Mouse (Mus musculus) adrenal gland, postnatal 10 days (tissue): ENCODE data around the gene Ttyh3. TPM values are rescaled to one million over a fixed set of nuclear protein-coding genes. Genes with fewer than 3 reads are reported as not detected.

Experiments used
- DNase-seq: peaks from one replicate; pipeline ENCODE4 v3.0.0; 2021; ENCODE audit warnings: mixed read lengths
- total RNA-seq, 2 experiments: library from RNA; stranded (reverse); gene quantifications; 2 replicates each; pipeline ENCODE4 v1.2.3; 2021

Gene Ttyh3
- total RNA-seq, 2 experiments from 2014 or later: 79.8 to 108 TPM

DNA sequence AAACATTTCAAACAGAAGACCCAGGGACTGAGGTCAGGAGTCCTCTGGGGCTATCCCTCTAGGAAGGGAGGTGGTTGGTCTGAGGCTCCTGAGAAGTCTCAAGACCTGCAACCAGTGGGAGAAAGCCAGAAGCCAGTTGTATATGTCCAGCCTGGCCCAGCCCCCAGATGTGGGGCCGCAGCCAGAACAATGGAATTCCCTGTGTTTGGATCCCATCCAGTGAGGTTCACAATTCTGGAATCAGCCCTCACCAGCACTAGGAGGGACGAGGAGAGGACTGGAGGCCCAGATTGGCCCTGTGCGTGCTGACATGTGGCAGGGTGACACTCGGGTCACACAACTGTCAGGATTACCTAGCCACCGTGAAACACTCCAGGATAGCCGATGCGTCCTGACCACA is 3.8 kb upstream of the Ttyh3 start:
- peak; percentile 44 for DNase-seq

DNA sequence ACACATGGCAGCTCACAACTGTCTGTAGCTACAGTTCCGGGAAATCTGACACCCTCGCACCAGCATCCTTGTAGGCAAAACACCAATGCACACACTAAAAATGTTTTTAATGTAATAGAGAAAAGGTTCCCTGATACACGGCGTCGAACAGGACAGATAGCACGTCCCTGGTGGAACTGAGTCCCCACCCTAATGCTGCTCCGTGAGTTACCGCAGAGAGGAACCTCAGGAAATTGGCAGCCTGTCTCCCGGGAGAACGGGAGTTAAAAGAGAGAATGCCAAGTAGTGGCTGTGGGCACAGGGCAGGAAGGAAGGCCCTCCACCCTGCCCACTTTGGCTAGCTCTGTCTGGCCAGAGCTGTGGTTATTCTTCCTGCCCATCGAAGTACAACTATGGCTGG is 2.4 kb upstream of the Ttyh3 start:
- DNase-seq: no peak

DNA sequence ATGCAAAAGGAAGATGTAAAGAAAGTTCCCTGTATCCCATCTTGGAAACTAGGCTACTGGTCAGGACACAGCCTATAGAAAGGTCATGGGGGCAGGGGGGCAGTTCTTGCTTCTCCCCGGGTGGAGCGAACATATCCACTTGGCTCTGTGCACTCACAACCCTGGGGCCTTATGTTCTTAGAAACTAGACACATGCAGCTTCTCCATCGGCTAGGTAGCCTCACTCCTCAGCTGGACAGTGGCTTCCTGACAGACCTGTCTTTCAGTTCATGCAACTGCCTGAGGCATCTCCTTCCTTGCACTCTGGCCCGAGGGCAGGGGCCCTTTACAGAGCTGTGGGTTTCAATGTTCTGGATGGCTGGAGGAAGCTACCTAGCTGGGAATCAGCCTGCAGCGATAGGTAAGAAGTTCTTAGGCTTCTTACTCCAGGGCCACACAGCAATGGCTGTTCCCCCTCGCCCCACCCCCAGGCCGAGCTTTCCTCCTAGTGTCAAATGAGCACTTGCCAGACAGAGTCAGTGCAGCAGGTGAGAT is 1.1 kb upstream of the Ttyh3 start:
- no peak for DNase-seq

DNA sequence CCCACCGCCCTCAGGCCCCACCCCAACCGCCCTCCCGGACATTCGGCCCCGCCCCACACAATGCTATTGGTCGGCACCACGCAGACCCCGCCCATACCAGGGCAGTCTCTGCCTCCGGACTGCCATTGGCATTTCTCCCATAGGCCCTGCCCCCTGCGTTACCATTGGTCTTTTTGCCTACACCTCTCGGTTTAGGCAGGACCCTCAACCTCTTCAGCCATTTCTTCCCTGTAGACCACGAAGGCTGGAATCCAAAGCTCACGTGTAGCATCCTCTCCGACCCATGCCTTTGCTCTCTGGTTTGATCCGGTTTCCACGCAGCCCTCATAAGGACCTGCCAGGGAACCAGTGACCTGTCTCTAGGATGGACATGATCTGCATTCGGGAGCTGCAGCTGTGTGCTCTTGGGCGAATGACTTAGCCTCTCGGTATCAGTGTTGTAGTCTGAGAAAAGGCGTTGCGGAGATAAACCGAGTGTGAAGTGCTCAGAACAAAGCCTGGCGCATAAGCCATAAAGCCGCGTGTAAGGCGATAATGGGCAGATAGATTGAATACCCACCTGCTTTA is 353 bp upstream of the Ttyh3 start:
- peak; percentile 99 for DNase-seq

DNA sequence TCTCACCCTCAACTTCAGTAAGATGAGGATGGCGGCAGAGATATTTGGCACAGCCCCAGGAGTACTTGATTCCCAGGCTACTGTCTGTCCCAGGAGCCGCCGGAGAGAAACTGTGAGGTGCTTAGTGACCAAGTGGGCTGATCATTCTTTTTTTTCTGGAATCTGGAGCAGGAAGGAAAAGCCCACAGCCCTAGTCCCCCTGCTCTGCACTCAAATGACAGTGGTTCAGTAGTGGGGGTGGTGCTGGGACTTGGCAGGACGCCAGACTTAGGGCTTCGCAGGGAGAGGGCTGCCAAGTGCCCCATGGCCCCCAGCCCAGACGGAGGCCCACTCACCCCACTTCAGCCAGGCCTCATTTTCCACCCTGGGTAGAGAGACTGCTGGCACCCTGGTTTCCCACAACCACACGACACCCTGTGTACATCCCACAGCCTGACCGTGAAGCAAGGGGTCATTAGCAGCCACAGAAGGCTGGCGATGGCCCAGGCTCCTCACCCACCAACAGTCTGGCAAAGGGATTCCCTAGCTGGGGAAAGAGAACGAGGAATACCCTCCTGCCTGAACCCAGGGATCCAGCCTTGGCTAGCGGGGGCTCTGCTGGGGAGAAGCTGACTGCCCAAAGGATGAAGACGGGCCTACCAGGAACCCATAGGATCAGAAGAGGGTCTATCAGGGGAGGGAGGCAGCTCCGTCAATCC is 861 bp downstream of the Ttyh3 start:
- DNase-seq: peak; percentile 66

DNA sequence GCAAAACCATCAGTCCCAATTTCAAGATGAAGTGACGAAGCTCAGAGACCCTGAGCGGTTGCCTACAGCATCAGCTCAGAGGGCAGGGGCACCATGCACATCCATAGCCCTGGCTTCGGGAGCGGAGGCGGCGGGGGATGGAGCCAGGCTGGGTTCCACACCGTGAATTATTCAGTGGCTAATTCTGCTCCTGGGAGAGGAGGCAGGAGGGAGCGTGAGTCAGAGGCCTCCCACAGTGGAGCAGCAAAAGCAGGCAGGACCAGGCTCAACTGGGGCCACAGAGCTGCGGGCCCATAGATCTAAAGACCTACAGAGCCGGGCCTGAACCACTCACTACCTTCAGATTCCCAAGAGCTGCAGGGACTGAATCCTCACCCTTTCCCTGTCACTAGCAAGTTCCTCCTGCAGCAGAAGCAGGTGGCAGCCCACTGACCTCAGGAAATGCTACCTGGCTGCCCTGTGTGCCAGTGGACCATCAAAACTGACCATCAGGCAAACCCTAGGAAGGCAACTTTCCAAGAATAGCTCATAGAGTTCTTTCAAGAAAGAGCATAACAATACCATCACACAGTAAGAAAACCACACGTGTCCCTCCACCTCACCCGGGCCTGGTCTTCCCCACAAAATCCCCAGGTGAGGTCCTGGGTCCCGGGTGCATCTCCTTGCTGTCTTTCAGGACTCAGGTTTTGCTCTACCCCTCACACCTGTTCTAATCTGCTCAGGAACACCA is 1.6 kb downstream of the Ttyh3 start:
- DNase-seq: peak; percentile 44

DNA sequence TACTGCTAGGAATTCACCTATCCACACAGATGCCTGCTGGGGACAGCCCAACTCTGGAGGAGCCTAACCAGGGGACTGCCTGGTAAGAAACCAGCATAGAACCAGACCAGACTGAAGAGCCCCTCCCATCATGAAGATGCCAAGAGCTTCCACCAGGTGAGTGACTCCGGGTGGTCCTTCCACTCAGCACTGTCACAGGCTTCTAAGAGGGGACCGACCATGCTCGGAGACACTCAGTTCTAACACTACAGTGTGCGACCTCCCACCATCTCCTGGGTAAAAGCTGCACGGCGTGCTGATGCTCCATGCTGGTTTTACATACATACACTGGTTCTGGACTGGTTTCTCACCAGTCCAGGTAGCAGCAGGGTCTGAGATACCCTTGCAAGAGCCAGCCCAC is 2.7 kb downstream of the Ttyh3 start:
- no peak for DNase-seq

DNA sequence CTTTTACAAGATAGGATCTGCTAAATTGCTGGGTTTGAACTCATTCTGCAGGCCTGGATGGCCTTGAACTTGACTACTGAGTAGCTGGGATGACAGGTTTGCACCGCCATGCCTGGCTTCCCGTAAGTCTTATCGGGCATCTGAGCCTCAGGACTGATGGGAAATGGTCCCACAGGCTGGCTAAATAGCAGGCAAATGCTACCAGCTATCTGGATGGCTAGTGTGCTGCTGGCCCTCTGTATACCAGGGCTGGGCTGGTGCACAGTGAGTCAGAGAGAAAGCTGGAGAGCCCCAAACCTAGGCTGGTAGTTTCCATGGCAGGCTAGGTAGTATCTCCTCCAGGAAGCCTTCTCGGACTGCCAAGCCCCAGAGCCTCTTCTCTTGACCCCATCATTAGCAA is 3.4 kb downstream of the Ttyh3 start:
- no peak for DNase-seq

DNA sequence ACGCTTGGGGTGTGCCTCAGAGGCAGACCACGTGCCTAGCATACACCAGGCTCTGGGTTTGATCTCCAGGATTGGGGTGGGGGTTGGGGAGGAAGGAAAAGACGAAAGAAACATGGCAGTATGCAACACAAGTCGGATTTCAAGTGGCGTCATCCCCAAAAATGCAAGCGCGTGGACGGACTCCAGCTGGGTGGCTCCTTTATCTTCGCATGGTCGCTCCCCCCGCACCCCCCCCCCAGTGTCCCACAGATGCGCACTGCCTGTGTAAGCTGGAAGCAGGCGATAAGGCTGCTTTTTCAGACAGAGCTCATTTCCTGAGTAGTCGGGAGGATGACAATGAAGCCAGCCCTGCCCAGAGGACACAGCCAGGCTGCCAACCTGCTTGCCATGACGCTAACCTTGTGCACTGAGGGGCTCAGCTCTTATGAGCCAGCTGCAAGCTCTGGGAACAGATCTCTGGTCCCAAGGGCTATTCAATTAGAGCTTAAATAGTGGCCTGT is 4.1 kb downstream of the Ttyh3 start:
- DNase-seq: no peak

DNA sequence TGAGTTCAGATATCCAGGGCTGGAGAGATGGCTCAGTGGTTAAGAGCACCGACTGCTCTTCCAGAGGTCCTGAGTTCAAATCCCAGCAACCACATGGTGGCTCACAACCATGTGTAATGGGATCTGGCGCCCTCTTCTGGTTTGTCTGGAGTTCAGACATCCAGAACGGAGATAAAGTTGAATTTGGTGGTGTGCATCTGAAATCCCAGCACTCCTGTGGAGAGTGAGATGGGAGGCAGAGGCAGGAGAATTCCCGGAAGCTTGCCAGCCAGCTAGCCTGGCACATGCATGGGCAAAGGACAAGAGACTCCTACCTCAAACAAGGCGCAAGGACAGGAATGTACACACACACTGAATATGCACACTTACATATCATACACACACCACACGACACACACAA is 4.6 kb downstream of the Ttyh3 start:
- DNase-seq: no peak

DNA sequence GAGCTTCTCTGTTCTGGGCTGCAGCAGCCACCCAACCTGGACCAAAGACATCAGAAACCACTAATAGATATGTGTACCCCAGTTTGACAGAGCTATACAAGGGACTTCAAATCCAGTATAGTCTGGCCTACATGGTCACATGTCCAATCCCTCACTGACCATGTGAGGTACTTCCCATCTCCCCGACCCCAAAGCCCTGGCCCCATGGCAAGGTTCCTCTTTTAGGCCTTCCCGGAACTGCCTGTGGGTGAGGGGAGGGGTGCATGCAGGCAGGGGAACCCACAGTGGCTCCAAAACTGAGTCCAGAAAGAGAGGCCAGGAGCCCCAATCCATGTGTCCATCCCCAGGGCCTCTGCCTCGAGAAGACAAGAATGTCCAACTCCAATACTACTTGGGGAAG is 6.8 kb downstream of the Ttyh3 start:
- DNase-seq: no peak

DNA sequence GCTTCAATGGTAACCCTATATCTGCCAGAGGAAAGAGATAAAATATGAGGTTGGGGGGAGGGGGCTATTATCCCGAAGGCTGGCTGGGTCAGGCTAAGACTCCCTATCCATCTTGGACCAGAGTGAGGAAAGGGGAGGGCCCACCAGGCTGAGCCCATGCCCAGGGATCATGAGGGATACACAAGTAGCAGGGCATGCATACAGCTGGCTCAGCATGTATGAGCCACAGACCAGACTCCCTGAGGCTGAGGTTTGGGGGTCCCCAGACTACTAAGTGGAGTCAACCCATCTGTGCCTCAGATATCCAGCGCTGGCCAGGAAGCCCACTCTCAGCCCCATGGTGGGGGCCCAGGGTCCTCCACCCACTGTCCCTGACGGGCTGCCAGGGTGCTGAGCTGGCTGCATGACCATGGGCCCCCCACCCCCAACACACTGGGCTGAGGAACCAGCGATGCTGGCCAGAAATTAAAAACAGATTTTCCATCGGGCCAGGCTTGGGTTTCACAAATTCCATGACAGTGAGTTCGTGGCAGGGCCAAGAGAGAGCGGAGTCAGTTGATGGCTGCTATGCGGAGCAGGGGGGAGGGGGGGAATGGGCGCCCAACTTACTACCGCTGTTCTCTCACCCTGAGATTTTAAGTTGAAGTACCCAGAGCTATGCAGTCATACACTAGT is 7.4 kb downstream of the Ttyh3 start:
- no peak for DNase-seq

DNA sequence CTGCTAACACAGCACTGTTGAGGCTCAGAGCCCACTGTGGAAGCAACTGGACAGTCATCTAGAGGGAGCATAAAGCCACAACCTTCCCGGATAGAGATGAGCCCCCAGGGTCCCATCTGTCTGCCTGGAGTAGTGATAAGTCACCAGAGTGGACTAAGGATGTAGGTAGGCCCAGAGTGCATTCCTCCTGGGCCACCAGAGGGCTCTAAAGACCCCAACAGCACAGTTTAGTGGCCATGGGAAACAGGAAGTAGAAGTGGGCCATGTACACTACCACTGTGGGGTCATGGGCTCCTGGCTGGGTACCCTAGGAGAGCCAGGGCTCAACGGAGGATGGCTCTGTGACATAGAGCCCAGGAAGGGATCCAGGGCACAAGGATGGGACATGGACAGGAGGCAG is 8.0 kb downstream of the Ttyh3 start:
- no peak for DNase-seq

DNA sequence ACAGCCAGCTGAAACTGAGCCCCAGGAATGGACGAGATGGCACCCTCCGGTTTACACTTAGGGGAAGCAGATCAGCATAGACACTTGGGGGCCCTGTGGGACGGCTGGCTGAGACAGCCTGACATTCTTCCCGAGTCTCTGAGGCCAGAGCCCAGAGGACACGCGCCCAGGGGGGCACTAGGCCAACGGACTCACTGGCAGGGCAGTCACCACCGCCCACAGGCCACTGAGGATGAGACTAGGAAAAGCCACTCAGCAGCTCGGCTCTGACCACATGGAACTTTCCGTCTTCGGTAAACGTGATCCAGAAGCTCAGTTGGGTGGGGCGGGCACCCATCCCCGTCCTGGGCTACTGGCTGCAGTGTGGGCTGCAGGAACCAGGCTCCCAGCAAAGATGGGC is 9.0 kb downstream of the Ttyh3 start:
- DNase-seq: no peak

DNA sequence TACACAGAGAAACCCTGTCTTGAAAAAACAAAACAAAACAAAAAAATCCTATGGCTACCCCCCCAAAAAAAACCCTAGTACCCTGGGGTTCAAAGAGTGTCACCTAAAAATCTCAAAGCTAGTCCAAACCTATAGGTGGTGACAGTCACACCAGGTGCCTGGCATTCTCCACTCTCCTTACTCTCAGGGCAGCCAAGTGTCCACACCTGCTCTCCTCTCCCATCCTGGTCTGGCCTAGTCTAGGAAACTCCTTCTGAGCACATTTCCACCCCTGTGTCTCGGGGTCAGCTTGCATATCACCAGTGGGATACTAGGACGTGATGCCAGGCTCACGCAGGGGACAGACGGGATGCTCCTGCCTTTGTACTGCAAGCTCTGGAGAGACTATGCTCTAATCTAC is 9.5 kb downstream of the Ttyh3 start:
- no peak for DNase-seq

DNA sequence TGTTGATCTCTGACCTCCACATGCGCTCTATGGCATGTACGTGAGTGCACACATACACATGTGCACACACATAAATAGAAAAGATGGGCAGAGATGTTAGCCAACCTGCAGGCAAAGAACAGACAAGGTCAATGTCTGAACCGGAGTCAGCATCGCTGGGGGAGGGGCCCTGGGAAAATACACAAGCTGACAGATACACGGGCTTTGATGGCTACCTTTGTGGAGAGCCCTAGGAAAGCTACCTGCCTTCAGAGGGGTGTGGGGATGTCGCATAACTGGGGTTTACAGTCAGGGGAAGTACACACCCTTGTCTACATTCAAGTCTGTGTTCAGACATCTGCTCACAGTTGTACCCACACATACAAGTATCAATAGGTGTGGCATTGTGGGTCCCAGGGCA is 10.3 kb downstream of the Ttyh3 start:
- no peak for DNase-seq

DNA sequence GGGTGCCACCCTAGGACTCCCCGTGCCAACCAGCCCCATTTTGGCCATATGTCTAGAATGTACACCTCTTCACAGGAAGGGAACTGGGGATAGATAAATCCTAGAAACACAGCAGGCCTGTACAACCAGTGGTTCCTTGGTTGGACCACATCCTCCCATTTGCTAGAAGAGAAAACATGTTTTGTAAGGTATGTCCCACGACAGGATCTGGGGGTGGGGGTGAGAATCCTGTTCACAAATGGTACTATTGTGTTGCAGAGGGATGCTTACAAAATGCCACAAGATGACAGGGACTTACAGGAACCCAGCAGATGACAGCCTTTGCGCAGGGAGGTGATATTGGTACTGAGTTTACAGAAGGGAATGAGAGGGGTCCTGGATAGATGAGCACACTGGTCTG is 10.8 kb downstream of the Ttyh3 start:
- no peak for DNase-seq

DNA sequence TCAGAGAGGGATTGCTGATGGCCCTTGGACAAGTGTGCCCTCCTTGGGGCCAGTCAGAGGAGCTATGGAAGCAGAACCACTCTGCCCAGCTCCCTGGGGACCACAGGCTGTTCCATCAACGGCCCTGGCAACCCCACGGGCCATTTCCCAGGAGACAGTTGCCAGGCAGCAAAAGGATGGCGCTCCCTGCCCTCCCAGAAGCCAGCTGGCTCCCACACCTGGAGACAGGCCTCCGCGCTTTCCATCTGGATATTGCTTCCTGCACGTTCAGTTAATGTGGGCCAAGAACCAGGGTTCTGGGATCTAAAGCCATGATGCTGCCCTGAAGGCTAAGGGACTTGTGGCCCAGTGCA is 11.8 kb downstream of the Ttyh3 start:
- peak; percentile 68 for DNase-seq

DNA sequence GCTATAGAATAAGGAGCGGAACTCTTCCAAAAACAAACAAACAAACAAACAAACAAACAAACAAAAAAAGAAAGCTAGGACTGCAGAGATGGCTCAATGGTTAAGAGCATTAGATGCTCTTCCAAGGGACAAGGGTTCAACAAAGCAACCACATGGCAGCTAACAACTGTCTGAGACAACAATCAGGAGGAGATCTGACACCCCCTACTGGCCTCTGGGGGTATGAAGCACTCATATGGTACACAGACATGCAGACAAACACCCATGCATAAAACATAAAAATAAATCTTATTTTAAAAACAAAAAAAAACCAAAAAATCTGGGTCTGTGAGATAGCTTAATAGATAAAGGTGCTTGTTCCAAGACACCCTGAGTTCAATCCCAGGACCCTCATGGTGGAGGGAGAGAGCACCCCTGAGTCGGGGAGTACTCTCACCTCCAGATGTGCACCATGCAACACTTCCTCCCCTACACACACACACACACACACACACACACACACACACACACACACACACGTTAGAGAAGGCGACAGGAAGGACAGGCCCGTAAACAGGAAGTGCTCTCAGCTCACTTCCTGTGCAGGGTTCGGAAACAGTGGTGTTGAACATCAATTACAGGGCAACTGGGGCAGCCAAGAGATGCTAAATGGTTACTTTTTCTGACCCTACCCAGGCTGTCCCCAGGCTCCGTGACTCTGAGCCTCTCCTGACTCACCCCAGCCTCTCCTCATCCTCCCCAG is 12.3 kb downstream of the Ttyh3 start:
- DNase-seq: peak; percentile 31

DNA sequence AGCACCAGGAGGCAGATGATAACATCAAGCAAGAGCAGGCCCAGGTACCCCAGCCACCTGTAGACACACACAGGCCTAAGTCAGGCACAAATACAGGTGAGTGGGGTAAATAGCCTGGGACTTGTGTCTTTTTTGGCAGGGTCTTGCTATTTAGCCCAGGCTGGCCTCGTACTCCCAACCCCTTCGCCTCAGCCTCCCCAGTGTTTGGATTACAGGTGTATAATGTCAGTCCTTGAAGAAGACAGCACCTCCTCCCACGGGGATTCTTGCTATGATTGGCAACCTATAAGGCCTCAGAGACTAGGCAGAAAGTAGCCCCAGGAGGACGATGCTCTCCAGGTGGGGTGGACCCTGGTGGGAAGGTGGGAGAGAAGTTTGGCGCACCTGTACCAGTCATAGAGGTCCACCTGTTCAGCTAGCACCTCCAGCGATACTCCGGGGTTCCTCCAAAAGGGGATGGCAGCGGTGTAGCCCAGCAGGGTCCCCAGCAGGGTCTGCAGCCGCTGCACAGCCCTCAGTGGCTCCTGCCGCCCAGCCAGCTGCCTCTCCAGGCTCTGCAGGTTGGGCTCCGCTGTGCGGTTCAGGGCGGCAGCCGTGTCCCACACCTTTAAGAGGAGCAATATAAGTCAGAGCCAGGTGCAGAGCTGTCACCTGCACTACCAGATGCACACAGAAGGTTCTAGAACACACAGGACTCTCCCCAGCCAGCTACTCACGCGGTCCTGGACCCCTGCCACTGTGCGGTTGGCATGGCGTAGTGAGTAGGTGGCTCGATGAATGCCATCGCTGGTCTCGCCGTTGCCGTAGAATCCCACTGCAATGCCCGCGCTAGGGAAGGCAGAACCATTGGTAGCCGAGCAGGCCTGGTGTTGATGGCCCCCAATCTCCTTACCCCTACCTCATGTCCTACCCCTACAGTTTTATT is 13.8 kb downstream of the Ttyh3 start:
- no peak for DNase-seq

DNA sequence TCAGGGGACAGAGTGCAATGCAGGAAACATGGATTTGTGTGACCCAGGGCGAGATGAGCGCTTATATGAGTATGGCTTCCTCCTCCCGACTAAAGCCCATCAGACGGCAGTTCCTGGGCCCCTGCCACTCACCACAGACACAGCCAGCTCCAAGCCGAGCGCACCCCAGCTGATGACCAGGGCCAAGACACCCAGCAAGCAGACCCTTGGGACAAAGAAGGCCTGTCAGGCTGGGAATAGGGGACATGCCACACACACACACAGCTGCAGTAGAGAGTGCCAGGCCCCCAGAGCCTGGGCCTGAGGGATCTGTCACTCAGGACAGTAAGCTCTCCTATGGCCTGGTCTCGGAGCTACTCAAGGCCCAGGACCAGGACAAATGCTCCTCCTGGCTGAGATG is 15.4 kb downstream of the Ttyh3 start:
- DNase-seq: no peak
